Mouse (Mus musculus): ENCODE results near the gene Tmc5. TPM values are rescaled to one million over a fixed set of nuclear protein-coding genes. Genes with fewer than 3 reads are reported as not detected.

The Tmc5 gene
- total and polyA plus RNA-seq, 3 experiments: not detected

GRCm38 (mm10) chr7:118593567-118594407, 3.3 kb upstream of the Tmc5 start:
- Histone ChIP-seq H3K4me3 (ENCODE audit: control insufficient read depth in 1 of 2, insufficient read depth in 1 of 2, low read depth in 2 of 2, low read length in 2 of 2) (no peak overlapping the region), H3K79me2 (ENCODE audit: control insufficient read depth, insufficient read depth, low read length, poor library complexity) (no peaks in the 10 kb centered on the region), H3K9ac (ENCODE audit: control insufficient read depth, low read depth, low read length, poor library complexity, severe bottlenecking) (no peak overlapping the region), H3K9me3 (replicated peaks; ENCODE audit: insufficient read depth, low read length) (no peaks in the 10 kb centered on the region), H3K4me1 (ENCODE audit: control insufficient read depth in 1 of 2, insufficient read depth in 2 of 2, low read length in 2 of 2) (no peaks in the 10 kb centered on the region), H3K27ac (ENCODE audit: control insufficient read depth, low read depth, low read length) (no peak overlapping the region), H3K36me3 (ENCODE audit: control insufficient read depth in 1 of 2, insufficient read depth in 2 of 2, low read length in 2 of 2) (no peaks in the 10 kb centered on the region), H3K27me3 (ENCODE audit: control insufficient read depth in 1 of 2, insufficient read depth in 2 of 2, low read length in 2 of 2) (no peaks in the 10 kb centered on the region)
- TF ChIP-seq POLR2A (IDR thresholded peaks at IDR 0.05; ENCODE audit: control insufficient read depth in 1 of 2, insufficient read depth in 1 of 2, low read depth in 1 of 2, low read length in 2 of 2, poor library complexity in 1 of 2) (no peak), MYB (IDR thresholded peaks at IDR 0.05; ENCODE audit: low read depth, low read length) (no peak), SMC3 (IDR thresholded peaks at IDR 0.05; ENCODE audit: low read depth, low read length) (no peak), MAX (IDR thresholded peaks at IDR 0.05; ENCODE audit: low read length) (no peak), KAT2A (conservative IDR thresholded peaks at IDR 0.05; ENCODE audit: low read depth, low read length) (no peak), USF1 (IDR thresholded peaks at IDR 0.05; ENCODE audit: low read depth, low read length) (no peak), MAZ (IDR thresholded peaks at IDR 0.05; ENCODE audit: low read depth, low read length) (no peak), CHD2 (IDR thresholded peaks at IDR 0.05; ENCODE audit: low read length) (no peak), EP300 (IDR thresholded peaks at IDR 0.05; ENCODE audit: low read depth in 1 of 2, low read length in 2 of 2) (no peak), ZNF384 (IDR thresholded peaks at IDR 0.05; ENCODE audit: low read depth, low read length) (no peak), SIN3A (IDR thresholded peaks at IDR 0.05; ENCODE audit: low read length) (no peak), CTCF (IDR thresholded peaks at IDR 0.05 in 2 of 3, conservative IDR thresholded peaks at IDR 0.05 in 1 of 3; ENCODE audit: control insufficient read depth in 1 of 3, insufficient read depth in 1 of 3, low read depth in 2 of 3, low read length in 3 of 3, poor library complexity in 1 of 3, severe bottlenecking in 1 of 3) (no peak), UBTF (IDR thresholded peaks at IDR 0.05; ENCODE audit: borderline replicate concordance, insufficient read depth, low read depth, low read length) (no peak), CHD1 (IDR thresholded peaks at IDR 0.05; ENCODE audit: low read depth, low read length) (no peak), ZC3H11A (IDR thresholded peaks at IDR 0.05; ENCODE audit: low read depth, low read length) (no peak), TCF12 (IDR thresholded peaks at IDR 0.05; ENCODE audit: low read depth, low read length) (no peak), ZKSCAN1 (IDR thresholded peaks at IDR 0.05; ENCODE audit: low read depth, low read length) (no peak)
- DNase-seq (ENCODE audit: low read depth, low spot score): no peak

GRCm38 (mm10) chr7:118594611-118595010, 2.5 kb upstream of the Tmc5 start:
- Histone ChIP-seq H3K27ac (ENCODE audit: control insufficient read depth, low read depth, low read length) (no peak overlapping the region), H3K9ac (ENCODE audit: control insufficient read depth, low read depth, low read length, poor library complexity, severe bottlenecking) (no peak overlapping the region), H3K79me2 (ENCODE audit: control insufficient read depth, insufficient read depth, low read length, poor library complexity) (no peaks in the 10 kb centered on the region), H3K9me3 (replicated peaks; ENCODE audit: insufficient read depth, low read length) (no peaks in the 10 kb centered on the region), H3K27me3 (ENCODE audit: control insufficient read depth in 1 of 2, insufficient read depth in 2 of 2, low read length in 2 of 2) (no peaks in the 10 kb centered on the region), H3K36me3 (ENCODE audit: control insufficient read depth in 1 of 2, insufficient read depth in 2 of 2, low read length in 2 of 2) (no peaks in the 10 kb centered on the region), H3K4me3 (ENCODE audit: control insufficient read depth in 1 of 2, insufficient read depth in 1 of 2, low read depth in 2 of 2, low read length in 2 of 2) (no peak overlapping the region), H3K4me1 (ENCODE audit: control insufficient read depth in 1 of 2, insufficient read depth in 2 of 2, low read length in 2 of 2) (no peaks in the 10 kb centered on the region)
- TF ChIP-seq KAT2A (conservative IDR thresholded peaks at IDR 0.05; ENCODE audit: low read depth, low read length) (no peak), SMC3 (IDR thresholded peaks at IDR 0.05; ENCODE audit: low read depth, low read length) (no peak), TBP (IDR thresholded peaks at IDR 0.05; ENCODE audit: low read depth, low read length) (no peak), ZKSCAN1 (IDR thresholded peaks at IDR 0.05; ENCODE audit: low read depth, low read length) (no peak), MEF2A (IDR thresholded peaks at IDR 0.05; ENCODE audit: extremely low read depth, insufficient replicate concordance, low read depth, low read length, poor library complexity, severe bottlenecking) (no peak), RCOR1 (IDR thresholded peaks at IDR 0.05; ENCODE audit: low read depth, low read length) (no peak), MAFK (IDR thresholded peaks at IDR 0.05; ENCODE audit: borderline replicate concordance, low read depth, low read length) (no peak), TCF12 (IDR thresholded peaks at IDR 0.05; ENCODE audit: low read depth, low read length) (no peak), POLR2AphosphoS5 (IDR thresholded peaks at IDR 0.05; ENCODE audit: borderline replicate concordance, low read depth, low read length) (no peak), HCFC1 (IDR thresholded peaks at IDR 0.05; ENCODE audit: low read depth, low read length) (no peak), CHD1 (IDR thresholded peaks at IDR 0.05; ENCODE audit: low read depth, low read length) (no peak), BHLHE40 (IDR thresholded peaks at IDR 0.05; ENCODE audit: borderline replicate concordance, low read depth, low read length) (no peak), POLR2AphosphoS2 (IDR thresholded peaks at IDR 0.05; ENCODE audit: low read length) (no peak), GABPA (IDR thresholded peaks at IDR 0.05; ENCODE audit: low read depth, low read length) (no peak), ZNF384 (IDR thresholded peaks at IDR 0.05; ENCODE audit: low read depth, low read length) (no peak)
- no peak for DNase-seq (ENCODE audit: low read depth, low spot score)
